Mouse (Mus musculus) natural killer cell, adult 2 months (primary cell): ENCODE data around the gene Ptpro.
"Not testable (repeated sequence)": the region's sequence is repeated elsewhere in the genome, so short reads cannot be mapped to it uniquely, and the experiment has no call there.

ENCODE experiments used
- DNase-seq, 2 experiments: peaks; one replicate each; pipeline ENCODE4 v3.0.0; 2022; ENCODE audit warnings: low spot score in 2 of 2

Gene Ptpro

DNA sequence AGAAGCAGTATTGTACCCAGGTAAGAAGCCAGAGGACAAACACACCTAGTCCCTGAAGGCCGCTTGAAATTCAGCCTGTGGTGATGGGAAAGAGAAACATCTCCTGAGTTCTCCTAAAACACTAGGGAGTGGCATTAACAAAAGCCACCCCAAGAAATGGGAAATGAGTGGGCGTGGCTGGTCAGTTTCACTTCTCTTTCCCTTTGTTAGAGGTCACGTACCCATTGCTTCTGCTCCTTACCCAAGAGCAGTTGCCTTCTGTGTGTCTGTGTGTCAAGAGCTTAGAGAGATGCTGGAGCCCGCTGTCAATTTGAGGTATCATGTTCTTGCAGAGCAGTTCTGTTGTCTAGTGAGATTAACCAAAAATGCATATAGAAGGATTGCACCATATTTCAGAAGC is 134.2 kb downstream of the Ptpro start:
- peak in 1 of 2 experiments; percentile 20 for DNase-seq

DNA sequence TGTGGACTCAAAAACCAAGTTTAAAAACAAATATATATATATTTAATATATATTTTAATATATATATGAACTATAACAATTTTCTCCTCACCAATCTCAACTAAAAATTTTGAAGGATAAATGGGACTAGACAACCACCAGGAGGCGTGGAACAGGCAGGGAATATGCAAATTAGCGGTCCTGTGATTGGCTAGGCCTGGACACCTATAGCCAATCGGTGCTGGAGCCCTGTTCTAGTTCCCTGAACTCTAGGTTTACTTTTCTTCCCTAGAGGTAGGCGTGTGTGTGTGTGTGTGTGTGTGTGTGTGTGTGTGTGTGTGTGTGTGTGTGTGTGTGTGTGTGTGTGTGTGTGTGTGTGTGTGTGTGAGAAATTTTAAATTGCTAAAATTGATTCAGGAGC is 134.8 kb downstream of the Ptpro start:
- DNase-seq: no peak

DNA sequence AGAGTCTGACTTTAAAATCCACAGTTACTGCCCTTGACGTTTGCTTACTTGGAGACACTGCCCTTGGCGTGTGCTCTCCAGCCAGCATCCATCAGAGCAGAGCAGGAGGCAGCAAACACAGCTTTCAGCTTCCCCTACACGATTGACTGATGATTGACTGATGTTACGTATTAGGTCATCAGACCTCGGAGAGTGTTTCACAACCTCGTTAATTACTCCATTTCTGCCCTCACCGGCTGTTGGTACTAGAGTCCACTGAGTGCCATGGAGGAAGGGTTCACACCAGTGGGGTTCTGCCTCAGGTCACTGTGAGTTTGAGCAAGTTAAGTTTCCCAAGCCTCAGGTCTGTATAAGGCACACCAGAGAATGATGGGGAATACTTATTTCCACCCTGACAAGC is 143.0 kb downstream of the Ptpro start:
- DNase-seq: no peak

DNA sequence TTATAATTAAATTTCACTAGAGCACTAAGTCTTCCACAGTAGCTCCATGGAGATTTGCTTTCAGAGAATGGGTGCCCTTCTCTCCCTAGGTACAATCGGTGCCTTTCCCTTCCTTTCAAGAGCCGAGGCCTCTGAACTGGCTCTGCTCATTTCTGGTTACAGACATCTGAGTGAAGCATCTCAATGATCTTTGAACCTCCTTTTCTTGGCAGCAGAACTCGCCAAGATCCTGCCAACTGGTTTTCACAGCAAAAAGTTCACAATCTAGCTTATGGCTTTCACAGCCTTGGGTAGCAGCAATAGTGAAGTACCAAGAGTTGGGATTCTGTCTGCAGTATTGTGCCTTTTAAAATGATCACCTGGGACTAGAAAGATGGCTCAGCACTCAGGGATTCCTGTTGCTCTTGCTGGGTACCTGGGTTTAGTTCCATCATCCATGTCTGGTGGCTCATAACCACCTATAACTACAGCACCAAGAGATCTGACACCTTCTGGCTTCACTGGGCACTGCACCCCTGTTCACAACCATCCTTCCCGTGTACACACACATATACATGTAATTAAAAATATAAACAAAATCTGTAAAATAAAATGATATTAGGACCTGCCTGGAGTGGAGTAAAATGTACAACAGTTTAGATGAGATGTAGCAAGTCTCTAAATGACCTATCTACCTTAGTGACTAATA is 144.1 kb downstream of the Ptpro start:
- no peak for DNase-seq

- DNase-seq: no peak
Measured at GRCm38 (mm10) chr6:137397358-137397757, 145.2 kb downstream of the Ptpro start.

GRCm38 (mm10) chr6:137404196-137404595 is 152.1 kb downstream of the Ptpro start:
- no peak for DNase-seq

DNA sequence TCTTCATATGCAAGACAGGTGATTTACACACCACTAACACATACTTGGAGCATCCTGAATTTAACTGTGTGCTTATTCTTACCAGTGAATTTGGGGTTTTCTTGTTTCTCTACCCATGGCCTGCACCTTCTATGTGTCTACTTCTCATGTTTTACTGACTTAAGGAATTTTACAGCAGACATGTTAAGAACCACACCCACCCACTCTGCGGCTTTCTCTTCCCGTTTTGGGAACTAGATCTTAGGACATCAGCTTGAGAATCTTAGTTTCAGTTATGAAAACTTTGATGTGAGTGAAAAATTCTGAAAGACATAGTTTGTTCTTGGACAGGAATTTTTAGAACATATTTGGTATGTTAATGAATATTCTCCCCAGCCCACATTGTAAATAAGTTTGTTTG is 153.6 kb downstream of the Ptpro start:
- DNase-seq: no peak

DNA sequence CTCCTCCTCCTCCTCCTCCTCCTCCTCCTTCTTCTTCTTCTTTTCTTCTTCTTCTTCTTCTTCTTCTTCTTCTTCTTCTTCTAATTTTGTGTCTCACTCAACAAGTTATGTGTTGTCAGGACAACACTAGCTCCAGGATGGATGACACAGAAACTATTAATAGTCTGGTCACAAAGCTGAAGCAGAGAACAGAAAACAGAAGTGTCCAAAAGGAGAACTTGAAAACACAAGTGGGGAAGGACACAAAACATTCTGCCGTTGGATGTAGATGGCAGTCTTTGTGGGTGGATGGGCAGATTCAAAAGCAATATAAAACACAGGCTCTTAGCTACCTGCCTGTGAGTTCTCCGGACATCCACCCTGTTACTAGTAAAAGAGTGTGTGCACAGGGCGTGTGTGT is 158.4 kb downstream of the Ptpro start:
- no peak for DNase-seq

GRCm38 (mm10) chr6:137411901-137412378 is 159.8 kb downstream of the Ptpro start:
- no peak for DNase-seq

GRCm38 (mm10) chr6:137413045-137413444 is 160.9 kb downstream of the Ptpro start:
- DNase-seq: no peak

DNA sequence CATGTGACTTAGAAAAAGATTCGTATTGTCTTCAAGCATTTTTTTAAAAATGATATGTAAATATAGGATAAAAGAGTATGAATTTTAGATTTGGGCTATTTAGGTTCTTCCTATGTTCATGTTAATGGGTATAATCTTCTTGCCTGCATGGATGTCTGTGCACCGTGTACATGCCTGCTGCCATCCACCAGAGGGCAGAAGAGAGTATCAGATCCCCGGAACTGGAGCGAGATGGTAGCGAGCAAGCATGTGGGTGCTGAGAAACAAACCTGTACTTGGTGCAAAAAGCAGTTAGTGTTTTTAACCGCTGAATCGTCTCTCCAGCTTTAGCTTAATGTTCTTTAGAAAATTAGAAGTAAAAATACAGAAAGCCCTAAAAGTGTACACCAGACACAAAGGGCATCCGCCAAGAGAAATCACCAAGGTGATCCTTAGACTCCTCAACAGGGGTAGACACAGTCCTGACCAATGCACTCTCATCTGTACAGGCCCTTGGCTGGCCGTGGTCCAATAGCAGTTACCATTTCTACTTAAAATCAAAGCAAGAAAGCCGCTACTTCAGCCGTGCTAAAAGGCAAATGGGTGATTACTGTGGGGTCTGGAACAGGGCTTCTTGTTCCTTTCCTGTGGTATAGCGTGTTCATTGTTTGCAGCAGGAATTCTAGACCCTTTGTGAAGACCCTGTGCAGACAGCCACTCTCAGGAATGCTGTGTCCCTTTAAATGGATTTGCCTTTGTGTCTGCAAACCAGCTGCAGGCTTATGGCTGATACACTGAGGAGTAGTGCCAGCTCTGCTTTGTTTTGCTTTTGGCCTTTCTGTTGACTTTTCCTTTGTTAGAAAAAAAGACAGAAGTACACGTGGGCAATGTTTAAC is 162.6 kb downstream of the Ptpro start:
- peak in 1 of 2 experiments; percentile 18 for DNase-seq

DNA sequence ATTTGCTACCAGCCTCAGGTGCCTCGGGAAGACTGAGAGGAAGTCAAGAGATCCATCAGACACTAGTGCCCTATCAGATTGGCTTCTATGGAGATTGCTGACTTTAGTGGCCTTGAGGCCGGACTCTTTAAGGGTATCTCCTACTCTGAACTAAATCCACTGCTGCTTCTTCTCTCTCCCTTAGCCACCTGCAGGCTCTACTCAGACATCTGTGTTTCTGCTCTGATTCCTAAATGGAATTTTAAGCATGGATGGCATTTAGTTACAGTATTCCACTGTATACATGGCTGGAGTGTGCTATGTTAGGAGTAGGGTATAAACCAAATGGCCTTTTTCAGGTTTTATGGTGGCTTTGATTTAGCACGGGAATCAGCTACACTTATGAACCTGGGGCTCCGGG is 170.7 kb downstream of the Ptpro start:
- DNase-seq: no peak

GRCm38 (mm10) chr6:137423830-137424229 is 171.7 kb downstream of the Ptpro start:
- DNase-seq: no peak

GRCm38 (mm10) chr6:137425500-137426432 is 173.6 kb downstream of the Ptpro start:
- no peak for DNase-seq

GRCm38 (mm10) chr6:137433521-137434137 is 181.5 kb downstream of the Ptpro start:
- no peak for DNase-seq

GRCm38 (mm10) chr6:137437486-137437885 is 185.4 kb downstream of the Ptpro start:
- no peak for DNase-seq

DNA sequence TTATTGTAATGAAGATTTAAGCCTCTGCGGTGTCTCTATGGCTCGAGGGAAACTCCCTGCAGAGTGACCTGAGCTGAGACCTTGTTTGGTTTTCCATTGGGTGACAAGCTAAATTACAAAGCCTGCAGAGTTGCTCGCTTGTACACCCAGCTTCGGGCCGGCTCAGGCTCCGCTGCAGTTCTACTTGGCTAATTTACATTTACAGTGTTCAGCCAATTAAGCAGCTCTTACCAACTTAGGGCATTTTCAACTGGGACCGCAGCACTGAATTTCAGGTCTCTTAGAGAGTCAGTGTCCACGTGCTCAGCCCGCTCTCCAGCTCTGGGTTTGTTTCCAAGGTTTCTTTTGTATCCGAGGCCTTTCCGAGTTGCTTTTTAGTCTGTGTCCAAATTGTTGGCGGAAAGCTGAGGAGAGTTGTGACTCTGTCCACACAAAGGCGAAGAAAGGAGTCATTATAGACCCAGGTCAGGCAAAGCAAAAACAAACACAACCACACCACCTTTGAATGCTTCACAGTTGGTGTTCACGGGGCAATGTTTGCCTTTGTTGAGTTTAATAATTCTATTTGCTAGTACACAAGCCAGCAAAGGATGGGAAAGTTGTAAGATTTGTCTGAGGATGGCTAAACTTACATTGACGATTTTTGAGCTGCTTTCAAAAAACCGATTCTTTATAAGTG is 185.9 kb downstream of the Ptpro start:
- no peak for DNase-seq

DNA sequence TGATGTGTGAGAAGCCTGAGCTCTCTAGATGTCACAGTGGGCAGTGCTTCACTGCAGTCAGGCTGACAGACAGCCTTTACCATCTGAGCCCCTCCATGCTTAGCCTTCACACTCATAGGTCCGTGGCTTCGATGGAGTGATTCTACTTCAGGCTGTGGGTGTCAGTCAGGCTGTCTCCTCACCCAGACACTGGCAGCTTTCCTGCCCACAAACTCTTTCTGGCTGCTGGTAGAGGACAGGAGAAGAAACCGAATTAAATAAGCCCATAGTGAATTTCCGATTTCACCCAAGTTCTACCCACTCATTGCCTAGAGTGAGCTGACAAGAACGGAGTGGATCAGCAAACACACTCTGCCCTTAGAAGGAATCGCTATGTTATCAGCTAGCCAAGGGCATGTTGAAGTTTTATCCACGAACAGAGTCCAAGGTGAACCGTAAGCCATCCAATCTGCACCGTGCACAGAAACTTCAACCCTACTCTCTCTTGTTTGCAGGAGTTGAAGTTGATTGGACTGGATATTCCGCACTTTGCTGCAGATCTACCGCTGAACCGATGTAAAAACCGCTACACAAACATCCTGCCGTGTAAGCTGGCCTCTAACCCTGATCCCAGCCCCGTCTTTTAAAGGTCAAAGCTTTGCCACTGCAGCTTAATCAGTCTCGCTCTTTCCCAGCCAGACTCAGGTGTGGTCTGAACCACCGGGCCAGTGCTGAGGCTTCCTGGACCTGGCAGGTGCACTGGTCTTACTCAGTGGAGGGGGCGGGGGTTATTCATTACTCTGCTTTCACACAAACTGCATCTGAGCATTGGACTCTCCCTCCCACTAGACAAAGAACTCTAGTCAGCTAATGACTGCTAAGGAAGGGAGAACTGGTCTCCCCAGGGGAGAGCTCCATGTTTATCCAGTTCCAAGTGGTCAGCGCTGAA is 188.7 kb downstream of the Ptpro start:
- DNase-seq: no peak

GRCm38 (mm10) chr6:137443089-137443488 is 191.0 kb downstream of the Ptpro start:
- DNase-seq: no peak

DNA sequence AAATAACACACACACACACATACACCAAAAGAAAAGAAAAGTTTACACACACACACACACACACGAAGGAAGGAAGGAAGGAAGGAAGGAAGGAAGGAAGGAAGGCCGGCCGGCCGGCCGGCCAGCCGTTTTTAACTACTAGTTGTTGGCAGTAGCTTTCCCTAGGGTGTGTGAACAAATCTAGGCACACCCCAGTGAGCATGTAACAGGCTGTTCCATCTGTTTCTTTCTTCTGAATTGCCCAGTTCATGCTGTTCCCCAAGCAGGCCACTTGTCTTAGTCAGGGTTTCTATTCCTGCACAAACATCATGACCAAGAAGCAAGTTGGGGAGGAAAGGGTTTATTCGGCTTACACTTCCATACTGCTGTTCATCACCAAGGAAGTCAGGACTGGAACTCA is 194.0 kb downstream of the Ptpro start:
- not testable (repeated sequence) for DNase-seq
